Mouse (Mus musculus): ENCODE data around the gene Zfp664. TPM values are rescaled to one million over a fixed set of nuclear protein-coding genes. Genes with fewer than 3 reads are reported as not detected.

The Zfp664 gene
- polyA plus RNA-seq, 1 experiment: 25.9 TPM

DNA sequence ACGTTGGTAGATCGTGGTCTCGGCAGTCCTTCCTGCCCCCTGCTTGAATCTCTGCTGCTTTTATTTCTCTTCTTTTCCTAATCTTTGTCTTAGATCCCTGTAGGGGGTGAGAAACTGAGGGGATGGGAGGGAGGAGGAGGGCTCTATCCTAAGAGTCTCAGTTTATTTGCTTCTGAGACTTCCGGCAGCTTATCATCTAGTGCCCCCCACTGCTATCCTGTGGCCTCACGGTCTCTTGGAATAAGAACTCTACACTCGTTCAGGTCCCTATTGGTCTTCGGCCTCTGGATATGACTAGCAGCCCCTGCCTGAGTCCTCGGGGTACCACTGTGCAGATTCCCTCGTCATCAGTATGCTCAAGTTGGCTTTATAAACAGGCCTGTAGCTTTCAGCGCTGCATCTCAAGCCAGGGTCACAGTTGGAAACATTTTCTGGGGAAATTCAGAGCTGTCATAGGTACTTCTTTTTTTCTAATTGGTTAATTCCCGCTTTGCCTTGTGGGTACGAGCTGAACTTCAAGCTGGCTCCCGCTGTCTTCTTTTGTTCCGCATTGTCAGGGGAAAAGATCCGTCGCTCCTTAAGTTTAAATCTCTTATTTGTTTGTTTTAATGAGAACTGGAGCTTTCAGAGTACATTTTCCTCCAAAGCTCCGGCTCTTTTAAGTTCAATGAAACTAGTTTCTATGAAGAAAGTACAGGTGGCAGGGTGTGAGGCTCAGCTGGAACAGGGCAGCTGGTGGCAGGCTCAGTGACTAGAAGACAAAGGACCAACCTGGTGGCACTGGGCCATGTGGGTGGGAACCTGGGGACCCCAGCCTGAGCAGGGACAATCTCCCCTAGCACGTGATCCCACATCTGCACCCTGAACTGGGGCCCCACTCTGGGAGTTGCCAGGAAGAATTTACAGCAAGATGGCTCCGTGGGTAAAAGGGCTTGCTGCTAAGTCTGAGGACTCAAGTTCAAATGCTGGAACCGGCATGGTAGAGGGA lies 50.7 kb downstream of the Zfp664 start:
- Histone ChIP-seq H3K4me3 (ENCODE audit: insufficient read depth, poor library complexity, severe bottlenecking) (no peak overlapping the region), H3ac (ENCODE audit: control insufficient read depth, insufficient read length, low read depth) (no peak overlapping the region), H3K79me3 (ENCODE audit: low read depth) (no peaks in the 10 kb centered on the region), H3K27me3 (ENCODE audit: control insufficient read depth, insufficient read depth, insufficient read length) (no peaks in the 10 kb centered on the region), H3K79me2 (ENCODE audit: control insufficient read depth, insufficient read depth) (no peaks in the 10 kb centered on the region), H3K36me3 (ENCODE audit: control insufficient read depth, insufficient read depth) (no peaks in the 10 kb centered on the region)
- TF ChIP-seq CTCF (IDR thresholded peaks at IDR 0.05; ENCODE audit: control insufficient read depth, insufficient read depth, insufficient read length) (no peak), FOSL1 (IDR thresholded peaks at IDR 0.05; ENCODE audit: insufficient read depth, low read length, poor library complexity, severe bottlenecking) (no peak), USF1 (IDR thresholded peaks at IDR 0.05; ENCODE audit: low read depth) (no peak), MYOD1 (IDR thresholded peaks at IDR 0.05; ENCODE audit: control insufficient read depth, insufficient read length, low read depth) (no peak), MAX (IDR thresholded peaks at IDR 0.05) (no peak), CEBPB (IDR thresholded peaks at IDR 0.05; ENCODE audit: low read depth) (no peak), MYOG (IDR thresholded peaks at IDR 0.05; ENCODE audit: control insufficient read depth, extremely low read depth, insufficient read length) (no peak)

DNA sequence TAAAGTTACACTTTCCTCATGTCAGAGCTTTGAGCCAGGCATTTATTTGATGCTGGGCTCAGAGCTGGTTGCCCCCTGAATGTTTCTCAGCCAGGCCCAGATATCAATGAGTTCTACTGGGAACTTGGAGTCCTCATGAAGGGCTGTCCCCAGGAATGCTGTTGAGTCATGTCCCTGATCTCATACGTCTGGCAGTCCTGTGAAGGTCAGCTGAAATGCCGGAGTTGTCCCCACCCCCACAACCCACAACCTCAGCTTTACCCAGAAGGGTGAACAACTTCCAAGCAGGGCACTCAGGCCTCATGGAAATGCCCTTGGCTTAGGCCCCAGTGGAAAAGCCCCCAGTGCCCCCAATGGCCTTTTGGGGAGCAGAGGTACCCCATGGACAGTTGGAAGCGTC lies 57.3 kb downstream of the Zfp664 start:
- H3K79me2 ChIP-seq (ENCODE audit: control insufficient read depth, insufficient read depth): no peaks in the 10 kb centered on the region
- H3K79me3 ChIP-seq (ENCODE audit: low read depth): no peaks in the 10 kb centered on the region
- no peaks in the 10 kb centered on the region for H3K27me3 ChIP-seq (ENCODE audit: control insufficient read depth, insufficient read depth, insufficient read length)
- H3K4me3 ChIP-seq (ENCODE audit: insufficient read depth, poor library complexity, severe bottlenecking): no peak overlapping the region
- no peaks in the 10 kb centered on the region for H3K36me3 ChIP-seq (ENCODE audit: control insufficient read depth, insufficient read depth)
- TF ChIP-seq MYOD1 (IDR thresholded peaks at IDR 0.05; ENCODE audit: control insufficient read depth, insufficient read length, low read depth) (no peak), CTCF (IDR thresholded peaks at IDR 0.05; ENCODE audit: control insufficient read depth, insufficient read depth, insufficient read length) (no peak), MYOG (IDR thresholded peaks at IDR 0.05; ENCODE audit: control insufficient read depth, extremely low read depth, insufficient read length) (no peak), FOSL1 (IDR thresholded peaks at IDR 0.05; ENCODE audit: insufficient read depth, low read length, poor library complexity, severe bottlenecking) (no peak), MAX (IDR thresholded peaks at IDR 0.05) (no peak), CEBPB (IDR thresholded peaks at IDR 0.05; ENCODE audit: low read depth) (no peak), USF1 (IDR thresholded peaks at IDR 0.05; ENCODE audit: low read depth) (no peak)
- no peak overlapping the region for H3ac ChIP-seq (ENCODE audit: control insufficient read depth, insufficient read length, low read depth)

DNA sequence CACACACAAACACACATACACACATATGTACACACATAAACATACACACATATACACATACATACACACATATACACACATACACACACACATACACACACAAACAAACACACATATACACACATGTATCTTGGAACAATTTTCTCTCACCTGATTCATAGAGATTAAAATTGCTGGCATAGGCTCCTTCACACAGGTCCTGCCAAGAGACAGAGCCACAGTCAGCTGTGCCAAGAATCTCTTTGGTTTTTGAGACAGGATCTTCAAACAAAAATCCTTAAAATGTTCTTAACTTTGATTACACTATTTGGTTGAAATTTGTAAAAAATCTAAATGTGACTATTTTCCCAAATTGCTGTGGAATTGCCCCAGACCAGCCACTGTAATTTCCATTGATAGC lies 58.9 kb downstream of the Zfp664 start:
- H3K4me3 ChIP-seq (ENCODE audit: insufficient read depth, poor library complexity, severe bottlenecking): no peak overlapping the region
- H3K79me2 ChIP-seq (ENCODE audit: control insufficient read depth, insufficient read depth): no peaks in the 10 kb centered on the region
- H3K36me3 ChIP-seq (ENCODE audit: control insufficient read depth, insufficient read depth): no peaks in the 10 kb centered on the region
- no peak overlapping the region for H3ac ChIP-seq (ENCODE audit: control insufficient read depth, insufficient read length, low read depth)
- TF ChIP-seq MYOD1 (IDR thresholded peaks at IDR 0.05; ENCODE audit: control insufficient read depth, insufficient read length, low read depth): no peak
- no peaks in the 10 kb centered on the region for H3K27me3 ChIP-seq (ENCODE audit: control insufficient read depth, insufficient read depth, insufficient read length)
- no peaks in the 10 kb centered on the region for H3K79me3 ChIP-seq (ENCODE audit: low read depth)

DNA sequence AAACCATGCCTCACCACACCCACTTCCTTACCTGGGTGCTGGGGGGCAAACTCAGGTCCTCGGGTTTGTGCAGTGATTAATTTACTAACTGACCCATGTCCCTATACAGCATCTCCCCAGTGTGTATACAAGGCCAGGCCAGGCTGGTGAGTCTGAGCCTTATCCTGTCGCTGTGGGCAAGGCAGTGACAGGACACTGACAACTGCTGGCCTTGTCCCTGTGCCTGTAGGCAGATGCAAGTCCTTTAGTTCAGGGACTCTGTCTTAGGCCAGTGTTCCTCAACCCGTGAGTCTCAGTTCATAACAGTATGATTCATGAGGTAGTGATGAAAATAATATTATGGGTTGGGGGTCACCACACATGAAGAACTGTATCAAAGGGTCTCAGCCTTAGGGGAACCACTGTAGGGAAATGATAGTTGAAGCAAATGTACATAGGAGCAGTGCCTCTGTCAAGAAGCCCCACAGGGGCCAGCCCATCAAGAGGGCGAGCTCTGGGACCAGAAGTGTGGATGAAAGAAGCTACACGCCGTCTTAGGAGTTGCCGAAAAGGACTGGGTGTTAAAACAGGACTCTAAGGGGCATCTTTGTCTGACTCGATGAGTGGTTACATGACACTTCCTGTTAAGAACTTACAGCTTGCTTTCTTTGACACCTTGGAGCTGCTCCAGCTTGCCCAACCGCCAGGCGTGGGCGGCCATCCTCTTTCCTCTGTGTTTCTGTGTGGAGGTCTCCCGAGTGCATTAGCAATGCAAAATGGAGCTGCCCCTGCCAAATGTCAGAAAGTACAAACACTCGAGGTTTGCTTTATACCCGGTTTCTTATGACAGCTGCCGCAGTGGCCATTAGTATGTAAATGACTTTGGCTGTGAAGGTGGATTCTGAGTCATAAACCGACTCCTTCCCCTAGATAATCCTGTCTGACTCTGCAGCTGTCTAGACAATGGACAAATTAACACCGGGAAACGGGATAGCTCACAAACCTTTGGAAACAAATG lies 60.2 kb downstream of the Zfp664 start:
- no peaks in the 10 kb centered on the region for H3K79me2 ChIP-seq (ENCODE audit: control insufficient read depth, insufficient read depth)
- H3ac ChIP-seq (ENCODE audit: control insufficient read depth, insufficient read length, low read depth): peak overlapping the region; percentile 0
- no peaks in the 10 kb centered on the region for H3K79me3 ChIP-seq (ENCODE audit: low read depth)
- no peaks in the 10 kb centered on the region for H3K36me3 ChIP-seq (ENCODE audit: control insufficient read depth, insufficient read depth)
- no peaks in the 10 kb centered on the region for H3K27me3 ChIP-seq (ENCODE audit: control insufficient read depth, insufficient read depth, insufficient read length)
- H3K4me3 ChIP-seq (ENCODE audit: insufficient read depth, poor library complexity, severe bottlenecking): no peak overlapping the region
- TF ChIP-seq CTCF (IDR thresholded peaks at IDR 0.05; ENCODE audit: control insufficient read depth, insufficient read depth, insufficient read length): no peak
- peak; percentile 67 for TF ChIP-seq MYOD1 (IDR thresholded peaks at IDR 0.05; ENCODE audit: control insufficient read depth, insufficient read length, low read depth)

DNA sequence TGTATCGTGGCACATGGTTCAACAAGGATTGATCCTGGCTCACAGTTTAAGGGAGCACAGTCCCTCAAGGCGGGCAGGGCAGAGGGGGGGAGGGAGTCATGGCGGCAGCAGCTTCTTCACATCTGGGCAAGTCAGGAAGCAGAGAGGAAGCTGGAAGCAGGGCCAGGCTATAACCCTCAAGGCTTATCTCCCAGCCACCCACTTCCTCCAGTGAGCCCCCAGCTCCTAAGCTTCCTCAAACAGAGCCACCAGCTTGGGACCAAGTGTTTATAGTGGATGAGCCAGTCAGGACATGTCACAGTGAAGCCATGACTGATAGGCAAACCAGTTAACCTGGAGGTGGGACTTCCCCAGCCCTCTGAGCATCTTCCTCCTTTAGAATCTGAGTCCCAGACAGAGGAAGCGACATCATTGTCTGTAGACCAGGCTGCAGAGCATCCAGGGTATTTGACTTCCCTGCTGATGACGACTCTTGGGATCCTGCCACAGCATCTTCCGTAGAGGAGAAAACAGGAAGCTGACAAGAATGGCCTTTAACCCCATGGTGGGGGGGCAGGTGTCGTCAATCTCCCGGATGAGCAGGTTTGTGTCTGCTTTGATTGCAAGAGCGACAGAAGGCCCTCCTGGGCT lies 67.0 kb downstream of the Zfp664 start:
- no peaks in the 10 kb centered on the region for H3K36me3 ChIP-seq (ENCODE audit: control insufficient read depth, insufficient read depth)
- H3K4me3 ChIP-seq (ENCODE audit: insufficient read depth, poor library complexity, severe bottlenecking): no peak overlapping the region
- no peaks in the 10 kb centered on the region for H3K27me3 ChIP-seq (ENCODE audit: control insufficient read depth, insufficient read depth, insufficient read length)
- TF ChIP-seq MYOG (IDR thresholded peaks at IDR 0.05; ENCODE audit: control insufficient read depth, extremely low read depth, insufficient read length): no peak
- no peak for TF ChIP-seq MAX (IDR thresholded peaks at IDR 0.05)
- no peaks in the 10 kb centered on the region for H3K79me3 ChIP-seq (ENCODE audit: low read depth)
- H3ac ChIP-seq (ENCODE audit: control insufficient read depth, insufficient read length, low read depth): no peak overlapping the region
- H3K79me2 ChIP-seq (ENCODE audit: control insufficient read depth, insufficient read depth): no peaks in the 10 kb centered on the region
